Mouse (Mus musculus): ENCODE data around the gene Cd300lg. TPM values are rescaled to one million over a fixed set of nuclear protein-coding genes. Genes with fewer than 3 reads are reported as not detected.

Gene Cd300lg
- polyA plus RNA-seq, 1 experiment, result not detected

DNA sequence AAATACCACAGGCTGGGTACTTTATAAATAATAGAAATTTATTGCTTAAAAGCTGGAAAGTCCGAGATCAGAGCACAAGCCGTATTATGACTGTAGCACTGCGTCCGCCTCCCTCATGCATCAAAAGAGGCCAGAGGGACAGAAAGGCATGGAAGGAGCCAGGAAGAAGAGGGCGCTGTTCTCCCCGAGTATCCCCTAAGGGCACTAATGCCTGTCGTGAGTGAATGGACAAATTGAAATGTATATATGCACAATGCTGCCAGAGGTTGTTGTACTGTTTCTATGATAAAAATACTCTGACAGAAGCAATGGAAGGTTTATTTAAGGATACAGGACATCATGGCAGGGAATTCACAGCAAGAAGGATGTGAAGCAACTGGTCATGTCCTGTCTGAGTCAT lies 11.3 kb upstream of the Cd300lg start:
- Histone ChIP-seq H3K4me2 (ENCODE audit: low read depth) (no peak overlapping the region), H3K36me3 (ENCODE audit: control insufficient read depth, insufficient read depth) (no peaks in the 10 kb centered on the region), H3K79me2 (ENCODE audit: control insufficient read depth, insufficient read depth) (no peaks in the 10 kb centered on the region), H3ac (ENCODE audit: control insufficient read depth, insufficient read length) (no peak overlapping the region), H3K27me3 (ENCODE audit: control insufficient read depth, insufficient read depth, insufficient read length) (peaks cover 35% of the 10 kb centered on the region), H3K4me3 (no peak overlapping the region)
- TF ChIP-seq E2F4 (IDR thresholded peaks at IDR 0.05; ENCODE audit: insufficient read depth), result no peak
- no peak for TF ChIP-seq MYOD1 (IDR thresholded peaks at IDR 0.05; ENCODE audit: control insufficient read depth in 1 of 3, insufficient read length in 2 of 3, low read depth in 2 of 3)
- TF ChIP-seq TCF3 (IDR thresholded peaks at IDR 0.05; ENCODE audit: insufficient read length, low read depth), result no peak
- TF ChIP-seq POLR2AphosphoS2 (IDR thresholded peaks at IDR 0.05; ENCODE audit: insufficient read length, low read depth), result no peak
- no peak for TF ChIP-seq MAX (IDR thresholded peaks at IDR 0.05; ENCODE audit: low read depth)
- TF ChIP-seq MYOG (IDR thresholded peaks at IDR 0.05; ENCODE audit: control insufficient read depth in 1 of 3, insufficient read depth in 1 of 3, insufficient read length in 2 of 3, low read depth in 2 of 3), result no peak
- TF ChIP-seq TCF12 (IDR thresholded peaks at IDR 0.05; ENCODE audit: insufficient read depth, poor library complexity, severe bottlenecking), result no peak
- TF ChIP-seq REST (IDR thresholded peaks at IDR 0.05; ENCODE audit: insufficient read depth, insufficient read length), result no peak
- no peak for TF ChIP-seq POLR2A (IDR thresholded peaks at IDR 0.05; ENCODE audit: insufficient read length, low read depth)
- no peak for TF ChIP-seq CEBPB (IDR thresholded peaks at IDR 0.05; ENCODE audit: insufficient read depth, poor library complexity, severe bottlenecking)
- no peak for TF ChIP-seq USF1 (IDR thresholded peaks at IDR 0.05; ENCODE audit: low read depth)
- no peak for TF ChIP-seq SRF (IDR thresholded peaks at IDR 0.05; ENCODE audit: control insufficient read depth, insufficient read length, low read depth)

GRCm38 (mm10) chr11:102031149-102031548 lies 10.2 kb upstream of the Cd300lg start:
- H3ac ChIP-seq (ENCODE audit: control insufficient read depth, insufficient read length), result no peak overlapping the region
- TF ChIP-seq POLR2A (IDR thresholded peaks at IDR 0.05; ENCODE audit: insufficient read length, low read depth) (no peak), USF1 (IDR thresholded peaks at IDR 0.05; ENCODE audit: low read depth) (no peak), MAX (IDR thresholded peaks at IDR 0.05; ENCODE audit: low read depth) (no peak), TCF12 (IDR thresholded peaks at IDR 0.05; ENCODE audit: insufficient read depth, poor library complexity, severe bottlenecking) (no peak), POLR2AphosphoS2 (IDR thresholded peaks at IDR 0.05; ENCODE audit: insufficient read length, low read depth) (no peak), MYOD1 (IDR thresholded peaks at IDR 0.05; ENCODE audit: control insufficient read depth in 1 of 3, insufficient read length in 2 of 3, low read depth in 2 of 3) (no peak), CEBPB (IDR thresholded peaks at IDR 0.05; ENCODE audit: insufficient read depth, poor library complexity, severe bottlenecking) (no peak), SRF (IDR thresholded peaks at IDR 0.05; ENCODE audit: control insufficient read depth, insufficient read length, low read depth) (no peak), TCF3 (IDR thresholded peaks at IDR 0.05; ENCODE audit: insufficient read length, low read depth) (no peak), E2F4 (IDR thresholded peaks at IDR 0.05; ENCODE audit: insufficient read depth) (no peak), REST (IDR thresholded peaks at IDR 0.05; ENCODE audit: insufficient read depth, insufficient read length) (no peak), MYOG (IDR thresholded peaks at IDR 0.05; ENCODE audit: control insufficient read depth in 1 of 3, insufficient read depth in 1 of 3, insufficient read length in 2 of 3, low read depth in 2 of 3) (no peak)
- no peak overlapping the region for H3K4me3 ChIP-seq
- peaks cover 37% of the 10 kb centered on the region for H3K27me3 ChIP-seq (ENCODE audit: control insufficient read depth, insufficient read depth, insufficient read length)
- H3K36me3 ChIP-seq (ENCODE audit: control insufficient read depth, insufficient read depth), result no peaks in the 10 kb centered on the region
- H3K4me2 ChIP-seq (ENCODE audit: low read depth), result no peak overlapping the region
- no peaks in the 10 kb centered on the region for H3K79me2 ChIP-seq (ENCODE audit: control insufficient read depth, insufficient read depth)

DNA sequence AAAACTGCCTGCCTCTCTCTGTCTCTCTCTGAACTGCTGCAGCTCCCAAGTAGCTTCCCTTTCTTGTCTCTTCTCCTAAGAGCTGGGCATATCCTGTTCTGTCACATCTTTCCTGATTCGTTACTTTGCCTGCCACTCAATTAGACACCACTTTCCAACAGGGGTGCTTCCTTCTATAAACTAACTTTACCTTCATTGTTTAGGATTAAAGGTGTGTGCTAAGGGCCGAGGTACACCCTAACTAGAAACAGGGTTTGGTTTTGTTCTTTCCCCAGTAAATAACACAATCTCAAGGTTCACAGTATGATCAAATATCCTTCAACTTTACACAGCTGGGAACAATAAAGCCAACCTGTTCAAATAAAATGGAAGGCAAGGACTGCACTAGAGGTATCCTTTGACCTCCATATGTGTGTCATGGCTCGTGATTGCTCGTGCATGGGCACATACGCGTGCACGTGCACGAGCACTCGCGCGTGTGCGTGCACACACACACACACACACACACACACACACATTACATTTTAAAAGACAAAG lies 8.2 kb upstream of the Cd300lg start:
- no peak overlapping the region for H3K4me3 ChIP-seq
- H3ac ChIP-seq (ENCODE audit: control insufficient read depth, insufficient read length), result no peak overlapping the region
- no peaks in the 10 kb centered on the region for H3K79me2 ChIP-seq (ENCODE audit: control insufficient read depth, insufficient read depth)
- TF ChIP-seq POLR2AphosphoS2 (IDR thresholded peaks at IDR 0.05; ENCODE audit: insufficient read length, low read depth) (no peak), MYOD1 (IDR thresholded peaks at IDR 0.05; ENCODE audit: control insufficient read depth in 1 of 3, insufficient read length in 2 of 3, low read depth in 2 of 3) (no peak), MAX (IDR thresholded peaks at IDR 0.05; ENCODE audit: low read depth) (no peak), CEBPB (IDR thresholded peaks at IDR 0.05; ENCODE audit: insufficient read depth, poor library complexity, severe bottlenecking) (no peak), POLR2A (IDR thresholded peaks at IDR 0.05; ENCODE audit: insufficient read length, low read depth) (no peak), TCF12 (IDR thresholded peaks at IDR 0.05; ENCODE audit: insufficient read depth, poor library complexity, severe bottlenecking) (no peak), SRF (IDR thresholded peaks at IDR 0.05; ENCODE audit: control insufficient read depth, insufficient read length, low read depth) (no peak), E2F4 (IDR thresholded peaks at IDR 0.05; ENCODE audit: insufficient read depth) (no peak), USF1 (IDR thresholded peaks at IDR 0.05; ENCODE audit: low read depth) (no peak), REST (IDR thresholded peaks at IDR 0.05; ENCODE audit: insufficient read depth, insufficient read length) (no peak)
- no peaks in the 10 kb centered on the region for H3K36me3 ChIP-seq (ENCODE audit: control insufficient read depth, insufficient read depth)
- H3K27me3 ChIP-seq (ENCODE audit: control insufficient read depth, insufficient read depth, insufficient read length), result peaks cover 57% of the 10 kb centered on the region
- no peak overlapping the region for H3K4me2 ChIP-seq (ENCODE audit: low read depth)

DNA sequence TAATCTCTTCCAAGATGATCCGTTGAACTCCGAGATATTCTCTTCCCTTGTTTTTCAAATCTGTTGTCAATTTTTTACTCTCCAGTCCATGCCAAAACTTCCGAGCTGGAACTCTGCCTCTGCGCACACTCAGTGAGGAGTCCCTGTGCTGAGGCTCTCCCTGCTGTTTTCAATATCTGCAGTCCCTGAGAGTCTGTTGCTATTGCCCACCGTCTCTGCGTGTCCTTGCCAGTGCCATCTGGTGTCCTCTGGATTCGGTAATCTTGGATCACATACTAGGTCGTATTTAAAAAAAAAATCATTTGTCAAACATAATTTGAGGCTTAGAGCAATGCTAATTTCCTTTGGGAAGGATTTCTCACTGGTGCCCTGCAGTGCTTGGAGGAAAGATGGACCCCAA lies 6.4 kb upstream of the Cd300lg start:
- Histone ChIP-seq H3K4me3 (no peak overlapping the region), H3K4me2 (ENCODE audit: low read depth) (no peak overlapping the region), H3K79me2 (ENCODE audit: control insufficient read depth, insufficient read depth) (no peaks in the 10 kb centered on the region), H3K27me3 (ENCODE audit: control insufficient read depth, insufficient read depth, insufficient read length) (peaks cover 57% of the 10 kb centered on the region), H3ac (ENCODE audit: control insufficient read depth, insufficient read length) (no peak overlapping the region), H3K36me3 (ENCODE audit: control insufficient read depth, insufficient read depth) (no peaks in the 10 kb centered on the region)
- TF ChIP-seq E2F4 (IDR thresholded peaks at IDR 0.05; ENCODE audit: insufficient read depth) (no peak), REST (IDR thresholded peaks at IDR 0.05; ENCODE audit: insufficient read depth, insufficient read length) (no peak), USF1 (IDR thresholded peaks at IDR 0.05; ENCODE audit: low read depth) (no peak), MYOD1 (IDR thresholded peaks at IDR 0.05; ENCODE audit: control insufficient read depth in 1 of 3, insufficient read length in 2 of 3, low read depth in 2 of 3) (no peak), CEBPB (IDR thresholded peaks at IDR 0.05; ENCODE audit: insufficient read depth, poor library complexity, severe bottlenecking) (no peak), POLR2A (IDR thresholded peaks at IDR 0.05; ENCODE audit: insufficient read length, low read depth) (no peak), MYOG (IDR thresholded peaks at IDR 0.05; ENCODE audit: control insufficient read depth in 1 of 3, insufficient read depth in 1 of 3, insufficient read length in 2 of 3, low read depth in 2 of 3) (no peak), MAX (IDR thresholded peaks at IDR 0.05; ENCODE audit: low read depth) (no peak)

All from myocyte (in vitro differentiated cells).